Mouse (Mus musculus) heart, postnatal 14 days (tissue): ENCODE data around the gene Akap13. TPM values are rescaled to one million over a fixed set of nuclear protein-coding genes. Genes with fewer than 3 reads are reported as not detected.
A peak's percentile ranks its signal among the peaks of the same experiment; 100 is the strongest.
"Not testable (repeated sequence)": the region's sequence is repeated elsewhere in the genome, so short reads cannot be mapped to it uniquely, and the experiment has no call there.

Experiments
- DNase-seq, 2 experiments: peaks; one replicate each; pipeline ENCODE4 v3.0.0; 2021 to 2022
- intact Hi-C: fragments of 180-260 bp; cut with DNase I; formaldehyde crosslinking; loops from one replicate; pipeline ENCODE4 v1.15.1; 2025
- total RNA-seq, 2 experiments: library from RNA; stranded (reverse); gene quantifications; 2 replicates each; pipeline ENCODE4 v1.2.3; 2021

Gene Akap13
- total RNA-seq, 2 experiments from 2014 or later, result 76.2 to 80.5 TPM

- intact Hi-C loops, result no loop called here
- DNase-seq, result no peak
Observed at GRCm38 (mm10) chr7:75769909-75770308, 314.6 kb downstream of the Akap13 start.

- not testable (repeated sequence) for DNase-seq
Observed at GRCm38 (mm10) chr7:75774095-75775078, 319.1 kb downstream of the Akap13 start.

DNA sequence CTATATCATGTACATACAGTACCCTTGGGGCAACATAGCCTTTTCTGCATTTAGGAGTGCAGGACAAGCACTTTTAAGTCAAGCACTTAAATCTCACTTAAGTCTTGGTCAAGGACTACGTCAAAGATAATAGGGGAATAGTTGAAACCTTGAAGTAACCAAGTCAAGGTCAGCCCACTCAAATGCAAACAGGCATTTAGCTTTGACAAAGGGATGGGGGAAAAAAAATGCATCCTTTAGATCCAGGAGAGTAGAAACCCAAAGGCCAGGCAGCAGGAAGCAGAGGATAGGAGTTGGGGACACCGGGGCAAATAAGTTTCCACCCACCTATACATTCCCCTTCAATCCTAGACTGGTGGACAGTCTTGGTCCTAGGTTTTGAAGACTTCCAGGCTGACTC, 322.7 kb downstream of the Akap13 start:
- no peak for DNase-seq

More at GRCm38 (mm10) chr7:75774095-75775078, 319.1 kb downstream of the Akap13 start:
- intact Hi-C loops, result loop anchor here (5.0 kb wide), 1 partner anchor 48 kb away; no protein-coding TSS in a partner anchor

GRCm38 (mm10) chr7:75780812-75781211, 325.5 kb downstream of the Akap13 start:
- DNase-seq, result no peak
- intact Hi-C loops, result no loop called here

More for the DNA sequence above, 322.7 kb downstream of the Akap13 start:
- intact Hi-C loops, result loop anchor here (5.0 kb wide), 1 partner anchor 44 kb away; no protein-coding TSS in a partner anchor

GRCm38 (mm10) chr7:75781298-75781947, 326.1 kb downstream of the Akap13 start:
- intact Hi-C loops, result no loop called here
- DNase-seq, result no peak

- peak; percentile 84 to 88 for DNase-seq
- intact Hi-C loops, result no loop called here
Observed at GRCm38 (mm10) chr7:75781948-75782722, 326.8 kb downstream of the Akap13 start.

- intact Hi-C loops, result no loop called here
- no peak for DNase-seq
Observed at GRCm38 (mm10) chr7:75782723-75783011, 327.3 kb downstream of the Akap13 start.

DNA sequence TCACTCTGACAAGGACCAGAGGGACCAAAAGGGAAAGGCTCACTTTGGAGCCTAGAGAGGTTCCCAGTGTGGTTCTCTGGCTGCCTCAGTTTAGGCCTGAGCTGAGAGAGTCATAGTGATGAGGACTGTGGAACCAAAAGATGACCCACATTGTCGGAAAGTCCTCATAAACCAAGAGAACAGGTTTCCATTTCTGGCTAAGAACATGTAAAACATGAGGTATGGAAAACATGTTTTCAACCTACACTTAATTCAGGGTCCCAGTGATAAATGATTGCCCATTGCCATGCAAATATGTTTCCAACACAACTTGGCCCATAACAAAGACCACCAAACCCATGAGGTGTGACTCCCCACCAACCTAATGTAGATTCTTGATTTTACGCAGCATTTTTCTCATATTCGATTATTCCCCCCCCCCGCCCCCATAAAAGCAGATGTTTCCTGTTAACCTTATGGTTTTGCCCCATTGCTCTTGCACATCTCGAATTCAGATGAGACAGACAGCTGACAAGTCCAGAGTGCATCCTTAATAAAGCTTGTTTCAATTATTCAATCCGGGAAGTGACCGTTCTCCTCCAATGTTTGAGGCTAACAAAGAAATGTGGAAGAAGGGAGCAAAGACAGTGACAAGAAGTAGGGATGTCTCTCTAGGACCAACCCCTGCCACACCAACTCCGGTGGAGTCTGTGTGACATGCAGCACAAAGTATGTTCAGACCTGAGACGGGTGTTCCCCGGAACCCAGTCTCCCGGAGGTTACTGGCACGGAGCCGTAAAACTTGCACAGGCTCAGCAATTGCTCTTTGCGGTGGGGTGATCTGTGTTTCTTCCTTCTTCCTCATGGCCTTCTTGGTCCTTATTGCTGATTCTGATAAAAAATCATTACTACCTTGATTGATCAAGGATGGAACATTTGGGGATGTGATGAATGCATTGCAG, 330.3 kb downstream of the Akap13 start:
- no peak for DNase-seq
- intact Hi-C loops, result loop anchor here (5.0 kb wide), 1 partner anchor 38 kb away; no protein-coding TSS in a partner anchor

- DNase-seq, result no peak
- intact Hi-C loops, result loop anchor here (1.0 to 5.0 kb wide), 2 partner anchors 40 to 49 kb away; no protein-coding TSS in a partner anchor
Observed at GRCm38 (mm10) chr7:75786812-75787211, 331.5 kb downstream of the Akap13 start.

DNA sequence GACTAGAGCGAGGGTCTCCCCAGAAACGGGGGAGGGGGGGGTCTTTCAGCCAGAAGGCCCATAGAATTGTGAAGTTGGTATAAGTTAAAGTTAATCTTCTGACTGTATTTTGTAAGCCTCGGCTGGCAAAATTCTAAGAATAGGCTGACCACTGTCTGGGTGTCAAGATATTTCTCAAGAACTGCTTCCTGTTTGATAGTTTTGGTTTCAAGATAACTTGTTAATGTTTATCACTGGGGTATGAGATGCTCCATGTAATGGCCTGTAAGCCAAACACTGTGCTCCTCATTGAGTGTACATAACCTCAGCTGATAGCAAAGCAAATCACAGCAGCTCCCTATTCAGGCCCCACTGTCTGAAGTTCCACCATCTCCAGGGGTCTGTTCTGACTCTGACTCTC, 332.0 kb downstream of the Akap13 start:
- intact Hi-C loops, result loop anchor here (1.0 to 5.0 kb wide), 2 partner anchors 40 to 49 kb away; no protein-coding TSS in a partner anchor

DNA sequence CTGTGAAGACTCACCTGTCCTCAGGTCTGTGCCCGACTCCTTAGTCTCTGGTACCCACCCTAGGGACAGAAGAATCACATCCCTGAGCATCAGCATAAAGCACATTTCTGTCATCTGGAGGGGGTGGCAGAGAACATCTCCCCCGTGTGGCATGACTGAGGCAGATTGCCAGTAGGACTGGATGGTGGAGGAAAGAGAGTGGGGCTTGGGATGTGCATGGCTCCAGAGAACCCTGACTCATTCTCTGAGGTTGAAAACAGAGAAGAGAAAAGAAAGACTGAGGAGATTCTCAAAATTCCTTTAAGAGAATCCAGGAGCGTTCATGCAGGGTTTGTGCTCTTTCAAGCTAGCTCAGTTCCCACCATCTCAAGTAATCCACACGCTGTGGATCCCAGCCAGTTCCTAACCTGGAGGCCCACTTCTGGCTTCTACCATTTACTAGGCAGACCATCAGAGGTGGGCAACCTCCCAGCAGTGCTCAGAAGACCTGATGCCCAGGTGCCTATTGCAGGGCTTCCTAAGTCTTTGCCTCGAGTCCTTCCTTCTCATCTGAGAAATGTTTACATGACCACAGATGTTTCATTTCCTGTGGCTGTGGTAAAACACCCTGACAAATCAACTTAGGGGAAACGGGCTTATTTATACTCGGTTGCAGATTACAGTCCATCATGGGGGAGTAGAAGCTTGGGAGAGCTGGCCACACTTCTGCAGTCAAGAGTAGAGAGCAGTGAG, 332.9 kb downstream of the Akap13 start:
- intact Hi-C loops, result loop anchor here (5.0 kb wide), 1 partner anchor 41 kb away; no protein-coding TSS in a partner anchor
- DNase-seq, result not testable (repeated sequence)

More for the DNA sequence above, 332.0 kb downstream of the Akap13 start:
- DNase-seq, result no peak

DNA sequence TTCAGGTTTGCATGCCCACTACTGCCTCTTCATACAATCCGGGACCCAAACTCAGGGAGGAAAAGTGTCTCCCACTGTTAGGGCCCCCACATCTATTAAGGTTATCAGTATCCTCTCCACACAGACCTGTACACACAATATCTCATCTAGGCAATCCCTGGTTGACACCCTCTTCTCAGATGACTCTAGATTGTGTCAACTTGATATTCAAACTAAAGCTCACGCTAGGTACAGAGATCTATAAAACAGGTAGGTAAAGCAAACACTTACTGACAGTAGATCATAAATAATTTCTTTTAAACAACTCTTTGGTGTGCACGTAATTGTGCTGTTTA, 333.4 kb downstream of the Akap13 start:
- DNase-seq, result not testable (repeated sequence)
- intact Hi-C loops, result loop anchor here (5.0 kb wide), 1 partner anchor 41 kb away; no protein-coding TSS in a partner anchor

GRCm38 (mm10) chr7:75789746-75790145, 334.4 kb downstream of the Akap13 start:
- peak in 1 of 2 experiments; percentile 17 for DNase-seq
- intact Hi-C loops, result loop anchor here (5.0 kb wide), 1 partner anchor 42 kb away; no protein-coding TSS in a partner anchor

DNA sequence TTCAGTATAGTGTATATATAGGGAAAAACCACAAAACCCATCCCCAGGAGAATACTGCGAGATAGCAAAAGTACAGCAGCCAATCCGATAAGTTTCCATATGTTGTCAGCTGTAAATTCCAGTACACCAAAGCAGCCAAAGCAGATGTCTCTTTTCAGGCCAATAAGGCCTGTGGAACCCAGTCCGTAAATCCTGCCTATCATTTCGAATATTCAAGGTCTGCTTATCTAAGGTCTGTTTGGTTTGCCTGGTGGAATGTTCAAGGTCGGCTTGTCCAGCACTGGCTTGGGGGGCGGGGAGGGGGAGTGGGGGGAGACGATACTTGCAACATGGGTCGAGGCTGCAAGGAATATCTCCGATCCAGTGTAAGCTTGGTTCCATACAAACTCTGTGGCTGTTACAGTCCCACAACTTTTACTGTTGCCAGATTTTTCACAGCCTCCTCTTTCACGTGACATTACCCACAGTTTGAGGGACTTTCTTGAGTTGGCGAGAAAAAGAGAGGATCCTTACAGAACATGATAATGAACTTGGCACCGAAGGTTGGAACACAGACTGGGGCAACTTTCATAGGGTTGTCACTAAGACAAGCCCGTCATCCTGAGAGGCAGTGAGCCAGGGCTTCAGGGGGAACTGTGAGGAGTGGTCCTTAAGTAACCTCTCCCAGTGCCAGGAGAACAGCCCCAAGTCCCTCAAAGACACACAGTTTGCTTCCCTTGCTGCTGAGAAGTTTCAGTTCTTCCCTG, 335.9 kb downstream of the Akap13 start:
- intact Hi-C loops, result not testable (repeated sequence)

DNA sequence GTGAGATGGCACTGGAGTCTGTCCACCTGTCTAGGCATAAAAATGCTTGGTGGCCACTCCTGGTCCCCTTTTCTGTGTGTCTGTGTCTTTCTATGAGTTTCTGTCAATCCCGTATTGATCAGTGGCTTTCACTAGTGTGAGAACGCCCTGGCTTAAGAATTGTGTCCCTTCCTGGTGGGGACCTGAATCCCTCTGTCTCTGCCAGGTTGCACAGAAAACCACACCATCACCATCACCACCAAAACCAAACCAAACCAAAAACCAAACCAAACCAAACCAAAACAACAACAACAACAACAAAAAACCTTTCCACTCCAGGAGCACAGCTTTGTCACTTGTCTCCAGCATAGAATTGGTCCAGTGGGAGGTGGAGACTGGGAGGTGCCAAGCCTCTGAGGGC, 337.8 kb downstream of the Akap13 start:
- intact Hi-C loops, result no loop called here
- DNase-seq, result no peak

More for the DNA sequence above, 335.9 kb downstream of the Akap13 start:
- not testable (repeated sequence) for DNase-seq

DNA sequence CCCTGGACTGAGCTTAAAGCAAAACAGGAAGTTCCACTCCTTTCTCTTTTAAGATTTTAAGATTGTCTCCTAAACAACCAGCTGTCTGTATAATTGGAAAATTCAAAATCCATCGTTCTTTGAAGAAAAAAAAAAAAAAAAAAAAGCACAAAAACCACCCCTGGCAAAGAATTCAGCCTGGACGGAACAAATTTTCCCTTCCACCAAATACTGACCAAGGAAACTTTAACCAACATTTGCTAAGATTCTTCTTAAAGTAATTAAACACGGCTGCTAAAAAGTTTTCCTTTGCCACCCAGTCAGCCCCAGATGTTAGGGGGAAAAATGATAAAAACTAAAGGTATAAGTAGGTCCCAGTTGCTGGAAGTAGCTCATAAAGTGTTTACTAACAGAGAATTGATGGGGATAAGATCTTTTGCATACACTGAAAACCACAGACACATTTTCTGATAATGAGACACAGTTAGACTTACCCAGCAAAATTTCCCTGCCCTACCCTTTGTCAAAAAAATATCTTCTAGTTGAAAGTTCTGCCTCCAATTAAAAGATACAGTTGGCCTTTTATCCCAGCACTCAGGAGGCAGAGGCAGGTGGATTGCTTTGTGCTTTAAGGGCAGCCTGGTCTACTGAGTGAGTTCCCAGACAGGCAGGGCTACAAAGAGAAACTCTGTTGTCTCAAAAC, 338.5 kb downstream of the Akap13 start:
- no peak for DNase-seq
- intact Hi-C loops, result no loop called here

GRCm38 (mm10) chr7:75795106-75795505, 339.8 kb downstream of the Akap13 start:
- no peak for DNase-seq
- intact Hi-C loops, result no loop called here
